Mouse (Mus musculus): ENCODE results near the gene Paox. TPM values are rescaled to one million over a fixed set of nuclear protein-coding genes. Genes with fewer than 3 reads are reported as not detected.

Gene Paox
- 7.2 and 8.8 TPM in 2 replicates for polyA plus RNA-seq (2014; fragmentation: Nextera tagmentation; extraction: Ambion mirVana)

DNA sequence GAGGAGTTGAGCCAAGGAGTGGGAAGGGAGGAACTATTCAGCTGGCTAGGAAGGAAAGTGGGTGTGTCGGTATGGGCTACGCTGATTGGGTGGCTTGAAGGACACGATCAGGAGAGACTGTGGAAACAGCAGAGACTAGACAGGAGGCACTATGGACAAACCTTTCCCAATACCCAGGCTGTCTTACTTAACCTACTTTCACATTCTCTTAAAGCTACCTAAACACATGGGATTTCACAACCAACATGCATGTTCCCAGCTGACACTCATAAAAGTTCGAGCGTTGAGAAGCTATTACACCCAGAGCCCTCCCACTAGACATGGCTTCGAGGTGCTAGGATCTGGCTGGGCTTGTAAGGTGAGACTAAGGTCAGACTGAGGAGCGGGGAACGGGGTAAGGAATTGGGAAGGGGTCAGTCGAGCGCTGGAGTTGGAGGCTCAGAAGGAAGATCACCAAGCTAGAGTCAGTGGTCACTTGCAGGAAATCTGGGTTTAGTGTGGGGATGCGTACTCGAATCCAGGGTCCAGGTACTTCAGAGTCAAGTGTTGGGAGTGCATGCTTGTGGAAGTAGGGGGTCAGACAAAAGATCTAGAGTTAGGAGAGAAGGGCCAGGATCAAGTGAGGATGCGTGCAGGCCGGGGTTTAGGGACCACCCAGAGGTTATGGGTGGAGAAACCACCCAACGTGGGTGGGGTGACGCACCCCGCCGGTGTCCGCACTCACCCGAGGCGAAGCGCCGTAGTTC is at the start of gene Paox:
Gene Paox, plus strand, starts transcription at position 217 of the 746 bp plus-strand sequence.
- DNase-seq (ENCODE audit: low spot score) (peak; percentile 73), ATAC-seq (peak; percentile 73)
- peak within 1 kb of the TSS; percentile 76 for H3K4me3 ChIP-seq (ENCODE audit: low read depth, low read length)
- H3K27me3 ChIP-seq (replicated peaks; ENCODE audit: control insufficient read depth, insufficient read depth, low read length) = no peaks in the 10 kb centered on the region
- H3K36me3 ChIP-seq (ENCODE audit: control insufficient read depth, insufficient read depth, low read length) = peaks cover 22% of the 10 kb centered on the region
- 3% methylated on average over 23 of the region's 23 CpGs for WGBS
- peak within 1 kb of the TSS; percentile 66 for H3K27ac ChIP-seq (ENCODE audit: low read depth, low read length)
- H3K9me3 ChIP-seq (replicated peaks; ENCODE audit: control insufficient read depth, low read length) = no peaks in the 10 kb centered on the region
- H3K9ac ChIP-seq (ENCODE audit: low read length) = peak within 1 kb of the TSS; percentile 90
- H3K4me2 ChIP-seq (ENCODE audit: low read length) = peak within 1 kb of the TSS; percentile 96
- H3K4me1 ChIP-seq (ENCODE audit: control insufficient read depth, insufficient read depth, low read length) = no peaks in the 10 kb centered on the region

DNA sequence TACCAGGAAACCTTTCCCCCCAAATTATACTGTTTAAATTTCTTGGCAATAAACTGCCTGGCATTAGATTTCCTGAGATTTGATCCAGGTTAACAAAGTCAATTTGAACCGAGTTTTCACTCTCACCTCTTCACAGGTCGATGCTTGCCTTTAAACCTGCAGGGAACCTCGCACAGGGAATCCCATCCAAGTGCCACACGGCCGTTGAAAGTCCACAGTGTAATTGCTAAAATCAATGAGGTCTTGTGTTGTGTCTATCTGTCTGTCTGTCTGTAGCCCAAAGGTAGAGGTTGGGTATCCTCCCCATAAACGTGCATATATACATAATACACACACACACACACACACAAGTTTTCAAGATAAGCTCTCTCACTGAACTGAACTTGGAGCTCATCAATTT is 48.2 kb upstream of the Paox start:
- 70% methylated on average over 6 of the region's 6 CpGs for WGBS
- H3K9me3 ChIP-seq (replicated peaks; ENCODE audit: control insufficient read depth, low read length) = no peaks in the 10 kb centered on the region
- ATAC-seq (no peak), DNase-seq (ENCODE audit: low spot score) (no peak)
- 0 out of 2 replicates have a peak, but pooled peaks cover 16% of the 10 kb centered on the region for H3K27me3 ChIP-seq (replicated peaks; ENCODE audit: control insufficient read depth, insufficient read depth, low read length)
- H3K36me3 ChIP-seq (ENCODE audit: control insufficient read depth, insufficient read depth, low read length) = 0 out of 2 replicates have a peak, but pooled peaks cover 4% of the 10 kb centered on the region
- H3K4me2 ChIP-seq (ENCODE audit: low read length) = no peak overlapping the region
- no peak overlapping the region for H3K9ac ChIP-seq (ENCODE audit: low read length)
- H3K4me1 ChIP-seq (ENCODE audit: control insufficient read depth, insufficient read depth, low read length) = no peaks in the 10 kb centered on the region
- no peak overlapping the region for H3K27ac ChIP-seq (ENCODE audit: low read depth, low read length)
- no peak overlapping the region for H3K4me3 ChIP-seq (ENCODE audit: low read depth, low read length)

DNA sequence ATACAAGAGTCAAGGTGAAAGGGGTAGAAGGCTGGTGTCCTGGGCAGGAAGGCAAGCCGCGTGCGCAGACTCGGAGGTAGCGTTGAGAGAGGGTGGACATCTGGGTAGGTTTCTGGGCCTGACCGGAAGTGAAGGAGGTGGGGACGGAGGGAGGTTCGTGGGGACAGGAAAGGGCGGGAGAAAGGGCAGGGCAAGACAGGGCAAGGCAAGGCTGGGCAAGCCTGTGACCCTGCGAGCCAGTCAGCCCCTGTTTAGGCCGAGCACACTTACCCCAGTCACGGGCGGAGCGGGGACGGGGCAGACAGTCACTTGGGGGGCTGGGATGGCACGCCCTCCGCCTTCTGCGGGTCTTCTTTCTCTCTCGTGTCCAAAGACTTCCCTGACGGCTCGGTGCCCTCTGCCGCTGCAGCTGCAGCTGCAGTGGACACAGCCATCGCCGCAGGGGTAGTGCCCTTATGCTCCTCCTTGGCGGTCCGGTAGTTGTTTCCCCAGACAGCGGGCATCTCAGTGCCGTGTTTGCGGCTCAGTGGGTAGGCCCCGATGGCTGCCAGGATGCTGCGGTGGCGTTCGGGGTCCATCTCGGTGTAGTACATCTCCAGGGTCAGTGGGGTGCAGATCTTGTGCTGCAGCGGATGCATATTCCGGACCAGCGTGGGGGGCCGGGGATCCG is 45.4 kb upstream of the Paox start:
- no peaks in the 10 kb centered on the region for H3K4me1 ChIP-seq (ENCODE audit: control insufficient read depth, insufficient read depth, low read length)
- H3K27me3 ChIP-seq (replicated peaks; ENCODE audit: control insufficient read depth, insufficient read depth, low read length) = 0 out of 2 replicates have a peak, but pooled peaks cover 15% of the 10 kb centered on the region
- no peak overlapping the region for H3K4me3 ChIP-seq (ENCODE audit: low read depth, low read length)
- DNase-seq (ENCODE audit: low spot score) = no peak
- no peak for ATAC-seq
- H3K36me3 ChIP-seq (ENCODE audit: control insufficient read depth, insufficient read depth, low read length) = 0 out of 2 replicates have a peak, but pooled peaks cover 4% of the 10 kb centered on the region
- H3K4me2 ChIP-seq (ENCODE audit: low read length) = peak overlapping the region; percentile 1; the same call in 1 of the 2 replicates
- H3K27ac ChIP-seq (ENCODE audit: low read depth, low read length) = no peak overlapping the region
- H3K9ac ChIP-seq (ENCODE audit: low read length) = 0 out of 2 replicates have a peak overlapping the region, but pooled peaks have one; percentile 13
- WGBS = 43% methylated on average over 39 of the region's 39 CpGs
- no peaks in the 10 kb centered on the region for H3K9me3 ChIP-seq (replicated peaks; ENCODE audit: control insufficient read depth, low read length)

DNA sequence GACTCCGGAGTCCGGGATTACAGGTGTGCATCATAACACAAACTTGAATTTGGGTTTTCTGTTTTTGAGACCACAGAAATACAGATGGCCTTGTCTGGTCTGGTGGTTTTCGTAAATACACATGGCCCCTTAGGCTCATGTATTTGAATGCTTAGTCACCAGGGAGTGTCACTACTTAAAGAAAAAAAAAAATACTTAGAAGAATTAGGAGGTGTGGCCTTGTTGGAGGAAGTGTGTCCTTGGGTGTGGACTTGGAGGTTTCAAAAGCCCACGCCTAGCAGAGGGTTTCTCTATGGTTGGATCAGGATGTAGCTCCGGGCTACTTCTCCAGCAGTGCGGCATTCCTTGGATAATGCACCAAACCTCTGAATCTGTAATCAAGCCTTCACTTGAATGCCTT is 37.9 kb upstream of the Paox start:
- H3K4me3 ChIP-seq (ENCODE audit: low read depth, low read length) = no peak overlapping the region
- H3K9me3 ChIP-seq (replicated peaks; ENCODE audit: control insufficient read depth, low read length) = no peaks in the 10 kb centered on the region
- no peak for ATAC-seq
- WGBS = 76% methylated on average over 6 of the region's 6 CpGs
- H3K4me1 ChIP-seq (ENCODE audit: control insufficient read depth, insufficient read depth, low read length) = peaks cover 24% of the 10 kb centered on the region
- no peak overlapping the region for H3K4me2 ChIP-seq (ENCODE audit: low read length)
- DNase-seq (ENCODE audit: low spot score) = no peak
- H3K27ac ChIP-seq (ENCODE audit: low read depth, low read length) = no peak overlapping the region
- no peak overlapping the region for H3K9ac ChIP-seq (ENCODE audit: low read length)
- H3K27me3 ChIP-seq (replicated peaks; ENCODE audit: control insufficient read depth, insufficient read depth, low read length) = peaks cover 13% of the 10 kb centered on the region; the same call in 1 of the 2 replicates
- H3K36me3 ChIP-seq (ENCODE audit: control insufficient read depth, insufficient read depth, low read length) = no peaks in the 10 kb centered on the region

DNA sequence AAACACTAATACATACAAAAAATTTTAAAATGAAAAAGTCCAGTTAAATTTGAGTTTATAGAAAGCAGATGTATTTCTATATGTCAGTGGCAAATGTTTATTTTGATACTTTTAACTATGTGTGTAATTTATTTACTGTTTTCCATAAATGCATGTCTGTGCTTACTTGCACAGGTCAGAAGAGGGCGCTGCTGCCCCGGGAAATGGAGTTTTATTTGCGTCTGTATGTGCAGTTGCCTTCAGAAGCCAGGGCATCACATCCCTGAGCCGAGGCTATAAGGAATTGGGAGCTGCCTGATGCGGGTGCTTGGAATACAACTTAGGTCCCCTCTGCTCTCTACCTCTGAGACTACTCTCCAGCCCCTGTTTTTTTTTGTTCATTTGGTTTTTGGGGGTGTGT is 36.9 kb upstream of the Paox start:
- no peak for ATAC-seq
- H3K27me3 ChIP-seq (replicated peaks; ENCODE audit: control insufficient read depth, insufficient read depth, low read length) = peaks cover 9% of the 10 kb centered on the region; the same call in 1 of the 2 replicates
- H3K27ac ChIP-seq (ENCODE audit: low read depth, low read length) = no peak overlapping the region
- H3K4me2 ChIP-seq (ENCODE audit: low read length) = no peak overlapping the region
- no peak overlapping the region for H3K4me3 ChIP-seq (ENCODE audit: low read depth, low read length)
- H3K36me3 ChIP-seq (ENCODE audit: control insufficient read depth, insufficient read depth, low read length) = no peaks in the 10 kb centered on the region
- 5% methylated on average over 5 of the region's 5 CpGs for WGBS
- peak; percentile 90 for DNase-seq (ENCODE audit: low spot score)
- peaks cover 24% of the 10 kb centered on the region for H3K4me1 ChIP-seq (ENCODE audit: control insufficient read depth, insufficient read depth, low read length)
- H3K9me3 ChIP-seq (replicated peaks; ENCODE audit: control insufficient read depth, low read length) = no peaks in the 10 kb centered on the region
- no peak overlapping the region for H3K9ac ChIP-seq (ENCODE audit: low read length)

DNA sequence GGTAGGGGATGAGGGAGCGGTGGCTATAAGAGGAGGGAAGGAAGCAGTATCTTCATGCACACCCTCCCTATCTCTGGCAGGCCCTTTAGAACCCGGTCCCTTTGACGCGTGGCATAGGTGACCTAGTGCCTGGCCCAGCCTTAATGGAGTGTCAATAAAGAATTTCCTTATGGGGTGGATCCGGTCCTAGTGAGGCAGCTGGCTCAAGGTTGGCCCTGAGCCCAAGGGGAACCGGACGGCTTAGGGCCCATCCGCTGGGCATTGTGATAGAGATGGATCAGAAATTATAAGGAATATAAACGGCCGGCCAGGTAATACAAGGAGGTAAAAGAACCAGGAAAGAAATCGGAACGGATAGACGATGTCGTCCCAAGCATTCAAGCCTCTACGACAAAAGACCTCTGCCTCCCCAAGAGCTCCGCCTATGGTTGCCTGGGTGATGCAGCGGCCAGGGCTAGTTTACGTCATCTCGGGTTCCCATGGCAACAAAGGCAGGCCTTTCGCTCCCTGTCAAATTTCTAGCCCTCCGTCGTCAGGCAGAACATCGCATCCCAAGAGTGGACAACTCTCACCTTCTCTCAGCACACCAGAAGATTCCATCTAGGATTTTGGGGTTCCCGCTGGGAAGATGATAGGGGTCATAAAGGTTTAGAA is 35.0 kb upstream of the Paox start:
- no peaks in the 10 kb centered on the region for H3K9me3 ChIP-seq (replicated peaks; ENCODE audit: control insufficient read depth, low read length)
- H3K4me1 ChIP-seq (ENCODE audit: control insufficient read depth, insufficient read depth, low read length) = peaks cover 24% of the 10 kb centered on the region
- H3K4me2 ChIP-seq (ENCODE audit: low read length) = peak overlapping the region; percentile 70

DNA sequence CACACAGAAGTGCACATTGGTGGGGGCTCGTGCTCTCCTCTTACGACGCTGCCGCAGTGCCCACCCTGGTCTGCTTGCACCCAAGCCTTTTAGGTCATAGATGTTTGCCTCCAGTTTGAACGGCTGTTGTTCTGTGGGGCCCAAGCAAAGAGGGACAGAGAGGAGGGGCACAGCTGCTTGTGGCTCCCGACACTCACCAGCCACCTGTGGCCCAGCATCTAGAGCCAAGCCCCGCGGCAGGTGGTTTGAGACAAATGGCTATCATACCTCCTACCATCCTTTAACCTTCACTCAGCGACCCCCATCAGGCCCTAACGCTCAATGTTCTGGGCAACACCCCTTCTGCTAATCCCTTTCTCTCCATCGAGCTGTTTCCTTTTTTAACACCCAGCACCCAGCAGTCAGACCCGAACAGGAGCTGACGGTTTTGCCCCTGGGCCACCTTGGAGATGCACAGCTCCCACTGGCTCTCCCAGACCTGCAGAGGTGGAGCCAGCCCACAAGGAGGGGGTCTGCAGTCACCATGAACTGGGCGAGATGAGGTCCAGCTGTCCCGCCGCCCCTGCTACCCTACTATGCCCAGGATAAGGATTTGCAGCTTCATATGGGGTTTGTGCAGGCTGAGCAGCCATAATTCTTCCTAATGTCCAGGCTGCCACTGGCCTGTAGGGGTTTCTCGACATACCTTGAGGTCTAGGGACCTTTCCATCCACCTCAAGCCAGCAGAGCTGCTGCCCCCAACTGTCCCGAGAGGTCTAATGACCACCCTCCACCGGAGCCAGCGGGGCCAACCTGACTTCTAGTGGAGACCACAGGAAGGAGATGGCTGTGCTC is 34.0 kb upstream of the Paox start:
- DNase-seq (ENCODE audit: low spot score) (peak; percentile 15), ATAC-seq (peak; percentile 10; the same call in 1 of the 2 replicates)
- Histone ChIP-seq H3K27me3 (replicated peaks; ENCODE audit: control insufficient read depth, insufficient read depth, low read length) (peaks cover 9% of the 10 kb centered on the region; the same call in 1 of the 2 replicates), H3K4me3 (ENCODE audit: low read depth, low read length) (peak overlapping the region; percentile 38), H3K9me3 (replicated peaks; ENCODE audit: control insufficient read depth, low read length) (no peaks in the 10 kb centered on the region), H3K27ac (ENCODE audit: low read depth, low read length) (peak overlapping the region; percentile 85), H3K4me1 (ENCODE audit: control insufficient read depth, insufficient read depth, low read length) (peaks cover 24% of the 10 kb centered on the region), H3K36me3 (ENCODE audit: control insufficient read depth, insufficient read depth, low read length) (no peaks in the 10 kb centered on the region), H3K9ac (ENCODE audit: low read length) (peak overlapping the region; percentile 69), H3K4me2 (ENCODE audit: low read length) (peak overlapping the region; percentile 70)
- 14% methylated on average over 20 of the region's 20 CpGs for WGBS

More for the DNA sequence above, 35.0 kb upstream of the Paox start:
- H3K9ac ChIP-seq (ENCODE audit: low read length) = peak overlapping the region; percentile 69
- DNase-seq (ENCODE audit: low spot score) (peak; percentile 97), ATAC-seq (peak; percentile 78)
- peaks cover 9% of the 10 kb centered on the region; the same call in 1 of the 2 replicates for H3K27me3 ChIP-seq (replicated peaks; ENCODE audit: control insufficient read depth, insufficient read depth, low read length)
- peak overlapping the region; percentile 85 for H3K27ac ChIP-seq (ENCODE audit: low read depth, low read length)
- 3% methylated on average over 24 of the region's 24 CpGs for WGBS
- peak overlapping the region; percentile 38 for H3K4me3 ChIP-seq (ENCODE audit: low read depth, low read length)
- no peaks in the 10 kb centered on the region for H3K36me3 ChIP-seq (ENCODE audit: control insufficient read depth, insufficient read depth, low read length)

DNA sequence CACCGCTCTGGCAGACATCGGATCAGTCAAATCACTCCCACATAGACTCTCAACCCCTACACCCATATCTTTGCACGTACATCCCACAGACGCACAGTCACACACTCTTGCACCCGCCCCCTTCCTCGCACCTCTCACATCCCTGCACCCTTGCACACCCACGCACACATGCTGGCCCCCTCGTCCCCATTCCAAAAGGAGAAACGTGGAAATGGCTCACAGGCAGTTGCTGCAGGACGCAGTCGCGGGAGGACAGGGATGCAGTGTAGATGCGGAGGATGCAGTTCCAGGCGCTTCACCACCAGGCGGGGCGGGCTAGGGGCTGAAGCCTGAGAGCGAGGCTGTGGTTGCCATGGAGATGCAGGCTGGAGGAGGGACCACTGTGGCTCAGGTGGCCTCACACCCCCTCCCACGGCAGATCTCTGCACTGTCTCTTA is 33.3 kb upstream of the Paox start, which contains the start of gene Caly:
Gene Caly, minus strand, starts transcription at position 307 of the 437 bp plus-strand sequence.
- H3K4me3 ChIP-seq (ENCODE audit: low read depth, low read length) = peak within 1 kb of the TSS; percentile 38
- ATAC-seq = peak; percentile 85
- no peaks in the 10 kb centered on the region for H3K36me3 ChIP-seq (ENCODE audit: control insufficient read depth, insufficient read depth, low read length)
- H3K9ac ChIP-seq (ENCODE audit: low read length) = peak within 1 kb of the TSS; percentile 69
- peak; percentile 94 for DNase-seq (ENCODE audit: low spot score)
- 3% methylated on average over 18 of the region's 18 CpGs for WGBS
- peaks cover 24% of the 10 kb centered on the region for H3K4me1 ChIP-seq (ENCODE audit: control insufficient read depth, insufficient read depth, low read length)
- H3K27me3 ChIP-seq (replicated peaks; ENCODE audit: control insufficient read depth, insufficient read depth, low read length) = peaks cover 9% of the 10 kb centered on the region; the same call in 1 of the 2 replicates
- H3K27ac ChIP-seq (ENCODE audit: low read depth, low read length) = peak within 1 kb of the TSS; percentile 85
- H3K4me2 ChIP-seq (ENCODE audit: low read length) = peak within 1 kb of the TSS; percentile 70
- no peaks in the 10 kb centered on the region for H3K9me3 ChIP-seq (replicated peaks; ENCODE audit: control insufficient read depth, low read length)

Measured in forebrain, embryonic 14.5 days (tissue).